Mouse (Mus musculus): ENCODE data around the gene Zc2hc1b. TPM values are rescaled to one million over a fixed set of nuclear protein-coding genes. Genes with fewer than 3 reads are reported as not detected.

The Zc2hc1b gene
- total RNA-seq (2014; rRNA removed) (not detected in 2 replicates), polyA plus RNA-seq (2012; rRNA removed) (not detected in 2 replicates)

GRCm38 (mm10) chr10:13177973-13178624, at the start of gene Zc2hc1b:
Gene Zc2hc1b (minus strand): TSS chr10:13178023.
- H3K9ac ChIP-seq (ENCODE audit: low read depth, low read length), result no peak within 1 kb of the TSS
- no peak for TF ChIP-seq POLR2A (IDR thresholded peaks at IDR 0.05; ENCODE audit: extremely low read depth, insufficient read depth, low read length)
- no peak for TF ChIP-seq CTCF (IDR thresholded peaks at IDR 0.05; ENCODE audit: low read depth, low read length)
- H3K4me1 ChIP-seq (ENCODE audit: control insufficient read depth, insufficient read depth, low read length), result no peaks in the 10 kb centered on the region
- no peak for DNase-seq (ENCODE audit: extremely low read depth, low read depth, low spot score)
- no peak within 1 kb of the TSS for H3K4me3 ChIP-seq (ENCODE audit: insufficient read depth, low read depth, low read length)
- no peak within 1 kb of the TSS for H3K27ac ChIP-seq (replicated peaks; ENCODE audit: insufficient read depth, low read depth, low read length)
- no peaks in the 10 kb centered on the region for H3K27me3 ChIP-seq (ENCODE audit: control insufficient read depth, insufficient read depth, low read length)
- H3K36me3 ChIP-seq (ENCODE audit: control insufficient read depth, insufficient read depth, low read length), result peaks cover 56% of the 10 kb centered on the region
- 86% methylated on average over 7 of the region's 7 CpGs for WGBS
- no peaks in the 10 kb centered on the region for H3K79me2 ChIP-seq (ENCODE audit: control insufficient read depth, insufficient read depth, low read length)

- Histone ChIP-seq H3K27me3 (ENCODE audit: control insufficient read depth, insufficient read depth, low read length) (no peaks in the 10 kb centered on the region), H3K4me1 (ENCODE audit: control insufficient read depth, insufficient read depth, low read length) (no peaks in the 10 kb centered on the region), H3K9ac (ENCODE audit: low read depth, low read length) (no peak overlapping the region), H3K4me3 (ENCODE audit: insufficient read depth, low read depth, low read length) (no peak overlapping the region), H3K27ac (replicated peaks; ENCODE audit: insufficient read depth, low read depth, low read length) (no peak overlapping the region), H3K36me3 (ENCODE audit: control insufficient read depth, insufficient read depth, low read length) (no peaks in the 10 kb centered on the region), H3K79me2 (ENCODE audit: control insufficient read depth, insufficient read depth, low read length) (no peaks in the 10 kb centered on the region)
- whole genome bisulfite sequencing, result 90% methylated on average over 7 of the region's 7 CpGs
- TF ChIP-seq POLR2A (IDR thresholded peaks at IDR 0.05; ENCODE audit: extremely low read depth, insufficient read depth, low read length), result no peak
- no peak for TF ChIP-seq CTCF (IDR thresholded peaks at IDR 0.05; ENCODE audit: low read depth, low read length)
- DNase-seq (ENCODE audit: extremely low read depth, low read depth, low spot score), result no peak
These were observed 47.7 kb upstream of the Zc2hc1b start for GRCm38 (mm10) chr10:13225377-13226063.

GRCm38 (mm10) chr10:13222135-13222534, 44.3 kb upstream of the Zc2hc1b start:
- Histone ChIP-seq H3K79me2 (ENCODE audit: control insufficient read depth, insufficient read depth, low read length) (no peaks in the 10 kb centered on the region), H3K4me1 (ENCODE audit: control insufficient read depth, insufficient read depth, low read length) (no peaks in the 10 kb centered on the region), H3K9ac (ENCODE audit: low read depth, low read length) (no peak overlapping the region), H3K27me3 (ENCODE audit: control insufficient read depth, insufficient read depth, low read length) (no peaks in the 10 kb centered on the region), H3K36me3 (ENCODE audit: control insufficient read depth, insufficient read depth, low read length) (no peaks in the 10 kb centered on the region), H3K4me3 (ENCODE audit: insufficient read depth, low read depth, low read length) (no peak overlapping the region), H3K27ac (replicated peaks; ENCODE audit: insufficient read depth, low read depth, low read length) (no peak overlapping the region)
- no peak for DNase-seq (ENCODE audit: extremely low read depth, low read depth, low spot score)
- TF ChIP-seq CTCF (IDR thresholded peaks at IDR 0.05; ENCODE audit: low read depth, low read length), result no peak
- no peak for TF ChIP-seq POLR2A (IDR thresholded peaks at IDR 0.05; ENCODE audit: extremely low read depth, insufficient read depth, low read length)
- WGBS, result 82% methylated on average over 3 of the region's 3 CpGs

- no peak for DNase-seq (ENCODE audit: extremely low read depth, low read depth, low spot score)
- H3K27ac ChIP-seq (replicated peaks; ENCODE audit: insufficient read depth, low read depth, low read length), result no peak overlapping the region
- no peaks in the 10 kb centered on the region for H3K27me3 ChIP-seq (ENCODE audit: control insufficient read depth, insufficient read depth, low read length)
- no peak overlapping the region for H3K4me3 ChIP-seq (ENCODE audit: insufficient read depth, low read depth, low read length)
- H3K79me2 ChIP-seq (ENCODE audit: control insufficient read depth, insufficient read depth, low read length), result no peaks in the 10 kb centered on the region
- no peak overlapping the region for H3K9ac ChIP-seq (ENCODE audit: low read depth, low read length)
- TF ChIP-seq POLR2A (IDR thresholded peaks at IDR 0.05; ENCODE audit: extremely low read depth, insufficient read depth, low read length), result no peak
- TF ChIP-seq CTCF (IDR thresholded peaks at IDR 0.05; ENCODE audit: low read depth, low read length), result no peak
- no peaks in the 10 kb centered on the region for H3K36me3 ChIP-seq (ENCODE audit: control insufficient read depth, insufficient read depth, low read length)
- H3K4me1 ChIP-seq (ENCODE audit: control insufficient read depth, insufficient read depth, low read length), result no peaks in the 10 kb centered on the region
- 56% methylated on average over 1 of the region's 1 CpGs for WGBS
These were observed 42.2 kb upstream of the Zc2hc1b start for GRCm38 (mm10) chr10:13220061-13220460.

GRCm38 (mm10) chr10:13213956-13214355, 36.1 kb upstream of the Zc2hc1b start:
- Histone ChIP-seq H3K27ac (replicated peaks; ENCODE audit: insufficient read depth, low read depth, low read length) (no peak overlapping the region), H3K27me3 (ENCODE audit: control insufficient read depth, insufficient read depth, low read length) (no peaks in the 10 kb centered on the region), H3K79me2 (ENCODE audit: control insufficient read depth, insufficient read depth, low read length) (no peaks in the 10 kb centered on the region), H3K9ac (ENCODE audit: low read depth, low read length) (no peak overlapping the region), H3K4me1 (ENCODE audit: control insufficient read depth, insufficient read depth, low read length) (no peaks in the 10 kb centered on the region), H3K36me3 (ENCODE audit: control insufficient read depth, insufficient read depth, low read length) (no peaks in the 10 kb centered on the region; the same call in 1 of the 2 replicates), H3K4me3 (ENCODE audit: insufficient read depth, low read depth, low read length) (no peak overlapping the region)
- 79% methylated on average over 12 of the region's 12 CpGs for WGBS
- TF ChIP-seq POLR2A (IDR thresholded peaks at IDR 0.05; ENCODE audit: extremely low read depth, insufficient read depth, low read length) (no peak), CTCF (IDR thresholded peaks at IDR 0.05; ENCODE audit: low read depth, low read length) (no peak)
- no peak for DNase-seq (ENCODE audit: extremely low read depth, low read depth, low spot score)

- no peak overlapping the region for H3K27ac ChIP-seq (replicated peaks; ENCODE audit: insufficient read depth, low read depth, low read length)
These were observed 35.0 kb upstream of the Zc2hc1b start for GRCm38 (mm10) chr10:13212829-13213228.

More at GRCm38 (mm10) chr10:13212829-13213228, 35.0 kb upstream of the Zc2hc1b start:
- no peak for DNase-seq (ENCODE audit: extremely low read depth, low read depth, low spot score)
- Histone ChIP-seq H3K4me3 (ENCODE audit: insufficient read depth, low read depth, low read length) (no peak overlapping the region), H3K4me1 (ENCODE audit: control insufficient read depth, insufficient read depth, low read length) (no peaks in the 10 kb centered on the region), H3K9ac (ENCODE audit: low read depth, low read length) (no peak overlapping the region), H3K36me3 (ENCODE audit: control insufficient read depth, insufficient read depth, low read length) (no peaks in the 10 kb centered on the region; the same call in 1 of the 2 replicates), H3K27me3 (ENCODE audit: control insufficient read depth, insufficient read depth, low read length) (no peaks in the 10 kb centered on the region), H3K79me2 (ENCODE audit: control insufficient read depth, insufficient read depth, low read length) (no peaks in the 10 kb centered on the region)
- TF ChIP-seq POLR2A (IDR thresholded peaks at IDR 0.05; ENCODE audit: extremely low read depth, insufficient read depth, low read length) (no peak), CTCF (IDR thresholded peaks at IDR 0.05; ENCODE audit: low read depth, low read length) (no peak)
- WGBS, result 83% methylated on average over 6 of the region's 6 CpGs

All from liver, adult 2 months (tissue).